In genomic region chr17:45733735-45734301, GRCm38 (mm10) we compare ENCODE assay signal across 8 mouse cellular contexts. TPM values are rescaled to one million over a fixed set of nuclear protein-coding genes. Genes with fewer than 3 reads are reported as not detected.
DNase-seq lines count a peak whose midpoint lies in the region; ATAC-seq and TF ChIP-seq lines count a peak whose summit lies in the region.
"Had no signal": no experiment of that assay in that cellular context is flagged by ENCODE, and none has a peak within 500 bp of the region (broad histone marks: within the 10 kb centered on the region; RNA-seq: fewer than 3 reads in every experiment).

1600014C23Rik (minus strand) TSS chr17:45733844.

- 0 out of 2 replicates have a peak, but pooled peaks have one; percentile 11 for ATAC-seq in frontal cortex, adult (ENCODE audit: low TSS enrichment)
- peak; percentile 56 for ATAC-seq in hindbrain, embryonic 14.5 days (ENCODE audit: low FRiP score)
- no peak for ATAC-seq in stomach, embryonic 15.5 days (ENCODE audit: insufficient read depth, low FRiP score, low read depth)

- intact Hi-C loops in left cerebral cortex, adult 2 months (cut with DNase I), result no loop called here

- DNase-seq in Muller cell, postnatal 12 days (ENCODE audit: inconsistent ontology term), result peak; percentile 93
- peak; percentile 80 for DNase-seq in cerebellum, adult 11-12 months
- peak; percentile 64 for DNase-seq in hindbrain, embryonic 14.5 days (ENCODE audit: low spot score)
- peak; percentile 76 to 83 for DNase-seq in left cerebral cortex, adult 2 months (ENCODE audit: extremely low spot score in 1 of 2, low spot score in 2 of 2)
- peak; percentile 61 for DNase-seq in midbrain, embryonic 10.5 days (ENCODE audit: low spot score)

- WGBS in hindbrain, embryonic 14.5 days, result under 1% methylated on average over 41 of the region's 41 CpGs
- WGBS in midbrain, embryonic 10.5 days, result under 1% methylated on average over 41 of the region's 41 CpGs
- 2% methylated on average over 41 of the region's 41 CpGs for WGBS in stomach, embryonic 15.5 days

- H3K27me3 ChIP-seq in hindbrain, embryonic 14.5 days (ENCODE audit: control insufficient read depth, insufficient read depth, low read length), result 0 out of 2 replicates have a peak, but pooled peaks cover 4% of the 10 kb centered on the region
- peaks cover 49% of the 10 kb centered on the region for H3K27me3 ChIP-seq in midbrain, embryonic 10.5 days (ENCODE audit: low read depth, poor library complexity, severe bottlenecking)
- 0 out of 2 replicates have a peak, but pooled peaks cover 4% of the 10 kb centered on the region for H3K27me3 ChIP-seq in stomach, embryonic 15.5 days (replicated peaks)

- H3K9me3 ChIP-seq in hindbrain, embryonic 14.5 days (ENCODE audit: control insufficient read depth, low read length), result no peaks in the 10 kb centered on the region
- H3K9me3 ChIP-seq in midbrain, embryonic 10.5 days (replicated peaks), result no peaks in the 10 kb centered on the region
- no peaks in the 10 kb centered on the region for H3K9me3 ChIP-seq in stomach, embryonic 15.5 days

- H3K27ac ChIP-seq in hindbrain, embryonic 14.5 days, result peak within 1 kb of the TSS; percentile 62
- H3K27ac ChIP-seq in left cerebral cortex, adult 2 months, result peak within 1 kb of the TSS; percentile 75
- H3K27ac ChIP-seq in midbrain, embryonic 10.5 days (replicated peaks), result peak within 1 kb of the TSS; percentile 98
- peak within 1 kb of the TSS; percentile 94 for H3K27ac ChIP-seq in stomach, embryonic 15.5 days

- H3K4me3 ChIP-seq in hindbrain, embryonic 14.5 days (replicated peaks; ENCODE audit: low read length), result peak within 1 kb of the TSS; percentile 28
- peak within 1 kb of the TSS; percentile 39 for H3K4me3 ChIP-seq in left cerebral cortex, adult 2 months
- peak within 1 kb of the TSS; percentile 57 for H3K4me3 ChIP-seq in midbrain, embryonic 10.5 days
- H3K4me3 ChIP-seq in stomach, embryonic 15.5 days (replicated peaks), result peak within 1 kb of the TSS; percentile 39

- H3K36me3 ChIP-seq in hindbrain, embryonic 14.5 days (replicated peaks; ENCODE audit: control insufficient read depth, insufficient read depth), result no peaks in the 10 kb centered on the region
- no peaks in the 10 kb centered on the region for H3K36me3 ChIP-seq in midbrain, embryonic 10.5 days
- H3K36me3 ChIP-seq in stomach, embryonic 15.5 days, result no peaks in the 10 kb centered on the region

- peak within 1 kb of the TSS; percentile 78 for H3K4me2 ChIP-seq in hindbrain, embryonic 14.5 days (replicated peaks)
- peak within 1 kb of the TSS; percentile 90 for H3K4me2 ChIP-seq in stomach, embryonic 15.5 days

- H3K9ac ChIP-seq in hindbrain, embryonic 14.5 days, result peak within 1 kb of the TSS; percentile 62
- H3K9ac ChIP-seq in stomach, embryonic 15.5 days, result peak within 1 kb of the TSS; percentile 22; the same call in 1 of the 2 replicates

- TF ChIP-seq CTCF in left cerebral cortex, adult 2 months (IDR thresholded peaks at IDR 0.05), result no peak

- peaks cover 32% of the 10 kb centered on the region for H3K4me1 ChIP-seq in hindbrain, embryonic 14.5 days (replicated peaks; ENCODE audit: control insufficient read depth, insufficient read depth, low read length)
- peaks cover 72% of the 10 kb centered on the region for H3K4me1 ChIP-seq in midbrain, embryonic 10.5 days
- peaks cover 39% of the 10 kb centered on the region for H3K4me1 ChIP-seq in stomach, embryonic 15.5 days

RNA-seq across cellular contexts. Expression of gene 1600014C23Rik, which starts in this region (rescaled TPM):
- not detected in 2 replicates for polyA plus RNA-seq in hindbrain, embryonic 14.5 days (2014; fragmentation: Nextera tagmentation; extraction: Ambion mirVana)
- total RNA-seq in left cerebral cortex, adult 2 months (2021), result not detected
- 0.48 and 0.58 TPM in 2 replicates for polyA plus RNA-seq in midbrain, embryonic 10.5 days (2016; fragmentation: Nextera tagmentation; extraction: Ambion mirVana)
- not detected in 2 replicates for polyA plus RNA-seq in stomach, embryonic 15.5 days (2015; fragmentation: Nextera tagmentation; extraction: Ambion mirVana)
- total RNA-seq: gastrocnemius, postnatal 36 days had no signal

Comparison
In these comparisons a context has a peak if more than half of its experiments do, and no peak if none do; other contexts are left out.
1. Peak in DNase-seq, ATAC-seq, H3K4me3 ChIP-seq, H3K27ac ChIP-seq, H3K9ac ChIP-seq and H3K4me2 ChIP-seq in hindbrain, embryonic 14.5 days; RNA of the gene not detected or under 1 TPM.
2. Peak in DNase-seq, H3K4me3 ChIP-seq and H3K27ac ChIP-seq in left cerebral cortex, adult 2 months; RNA of the gene not detected or under 1 TPM.
3. Peak in DNase-seq, H3K4me3 ChIP-seq and H3K27ac ChIP-seq in midbrain, embryonic 10.5 days; RNA of the gene not detected or under 1 TPM.